Mouse (Mus musculus): ENCODE data around the gene Rnf10. TPM values are rescaled to one million over a fixed set of nuclear protein-coding genes. Genes with fewer than 3 reads are reported as not detected.

Rnf10 gene
- polyA plus RNA-seq, 1 experiment from 2014 or later = 175 TPM

DNA sequence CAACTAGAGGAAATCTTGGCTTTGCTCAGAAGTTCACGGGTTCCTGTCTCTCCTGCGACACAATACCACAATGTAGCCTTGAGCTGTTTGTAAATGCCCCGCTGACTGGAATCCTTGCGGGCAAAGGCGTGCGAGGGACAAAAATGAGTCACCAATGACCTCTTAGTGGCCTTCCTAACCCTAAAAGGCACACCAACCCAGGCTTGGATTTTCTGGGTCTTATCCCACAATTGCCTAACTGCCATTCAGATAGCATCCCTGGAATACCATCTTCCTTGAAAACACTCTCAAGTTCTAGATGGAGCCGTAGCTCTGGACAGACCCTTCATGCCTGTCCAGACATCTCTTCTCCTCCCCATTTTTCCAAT, 79.9 kb downstream of the Rnf10 start:
- ATAC-seq (ENCODE audit: insufficient number of reproducible peaks, low FRiP score) = no peak
- Histone ChIP-seq H3K4me2 (peak overlapping the region; percentile 99), H3K27me3 (replicated peaks) (peaks cover 81% of the 10 kb centered on the region), H3K9ac (no peak overlapping the region), H3K36me3 (no peaks in the 10 kb centered on the region), H3K4me1 (replicated peaks) (peaks cover 25% of the 10 kb centered on the region), H3K9me3 (replicated peaks) (no peaks in the 10 kb centered on the region), H3K27ac (ENCODE audit: poor library complexity, severe bottlenecking) (no peak overlapping the region), H3K4me3 (peak overlapping the region; percentile 57)
- 16% methylated on average over 7 of the region's 7 CpGs for WGBS

DNA sequence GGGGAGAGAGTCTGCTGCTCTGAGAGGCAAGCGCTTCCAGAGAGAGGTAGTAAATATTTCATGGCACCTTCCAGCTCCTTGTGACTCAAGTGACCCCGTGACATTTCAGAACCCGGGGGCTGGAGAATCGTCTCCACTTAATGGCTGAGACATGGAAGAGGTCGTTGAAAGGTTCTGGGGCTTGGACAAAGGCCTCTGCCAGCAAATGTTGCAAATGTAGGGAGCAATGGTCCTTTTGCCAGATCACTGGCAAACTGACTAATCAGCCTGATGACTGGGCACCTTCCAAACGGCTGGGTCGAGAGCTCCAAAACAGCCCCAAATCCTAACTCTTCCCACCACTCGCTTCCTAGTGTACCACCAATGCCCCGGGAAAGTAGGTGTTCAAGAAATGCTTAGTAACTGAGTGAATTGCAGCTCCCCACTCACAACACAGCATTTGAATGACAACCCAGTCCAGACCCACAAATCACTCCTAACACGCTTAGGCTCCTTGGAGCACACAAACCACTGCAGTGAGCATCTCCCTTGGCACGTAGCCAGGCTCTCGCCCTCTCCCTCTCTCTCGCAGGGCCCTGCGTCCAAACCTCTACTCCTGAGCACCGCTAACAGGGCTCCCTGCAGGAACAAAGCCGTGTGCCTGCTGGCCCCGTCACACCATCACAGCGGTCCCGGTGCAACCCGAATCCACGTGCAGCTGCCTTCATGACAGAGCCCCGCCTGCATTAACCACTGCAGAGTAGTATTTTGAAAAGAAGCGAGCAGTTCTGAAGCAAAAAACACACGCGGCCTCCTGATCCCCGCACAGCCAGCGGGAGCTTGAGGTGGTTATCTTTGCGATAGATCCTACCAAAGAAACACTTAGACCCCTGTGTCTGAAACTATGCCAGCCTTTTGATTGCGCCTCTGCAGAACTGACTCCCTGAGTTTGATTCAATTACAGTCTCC, 80.5 kb downstream of the Rnf10 start:
- 11% methylated on average over 29 of the region's 29 CpGs for WGBS

More for the DNA sequence above, 80.5 kb downstream of the Rnf10 start:
- ATAC-seq (ENCODE audit: insufficient number of reproducible peaks, low FRiP score) = no peak
- Histone ChIP-seq H3K4me2 (peak overlapping the region; percentile 4; the same call in 1 of the 2 replicates), H3K4me3 (no peak overlapping the region), H3K9ac (no peak overlapping the region), H3K4me1 (replicated peaks) (peaks cover 30% of the 10 kb centered on the region), H3K9me3 (replicated peaks) (no peaks in the 10 kb centered on the region), H3K27ac (ENCODE audit: poor library complexity, severe bottlenecking) (no peak overlapping the region), H3K36me3 (no peaks in the 10 kb centered on the region), H3K27me3 (replicated peaks) (peaks cover 80% of the 10 kb centered on the region)

Other genes starting within 250 kb of the Rnf10 start
- gene Gm10401, start 174.6 kb downstream of the Rnf10 start, polyA plus RNA-seq (2016; fragmentation: Nextera tagmentation; extraction: Ambion mirVana) = 14.1 and 15.7 TPM in 2 replicates
- 114 and 123 TPM in 2 replicates for gene Acads, start 153.6 kb downstream of the Rnf10 start, polyA plus RNA-seq (2016; fragmentation: Nextera tagmentation; extraction: Ambion mirVana)
- 22.8 and 23.2 TPM in 2 replicates for gene Unc119b, start 137.9 kb downstream of the Rnf10 start, polyA plus RNA-seq (2016; fragmentation: Nextera tagmentation; extraction: Ambion mirVana)
- 103 and 105 TPM in 2 replicates for gene Mlec, start 114.7 kb downstream of the Rnf10 start, polyA plus RNA-seq (2016; fragmentation: Nextera tagmentation; extraction: Ambion mirVana)
- 0.34 and 0.54 TPM in 2 replicates for gene Cabp1, start 78.5 kb downstream of the Rnf10 start, polyA plus RNA-seq (2016; fragmentation: Nextera tagmentation; extraction: Ambion mirVana)
- 63.2 and 68.6 TPM in 2 replicates for gene Pop5, start 37.1 kb downstream of the Rnf10 start, polyA plus RNA-seq (2016; fragmentation: Nextera tagmentation; extraction: Ambion mirVana)
- 76.0 and 79.9 TPM in 2 replicates for gene Coq5, start 6.8 kb upstream of the Rnf10 start, polyA plus RNA-seq (2016; fragmentation: Nextera tagmentation; extraction: Ambion mirVana)
- gene Dynll1, start 28.1 kb upstream of the Rnf10 start, polyA plus RNA-seq (2016; fragmentation: Nextera tagmentation; extraction: Ambion mirVana) = 1,319 and 1,320 TPM in 2 replicates
- 147 and 160 TPM in 2 replicates for gene Srsf9, start 54.3 kb upstream of the Rnf10 start, polyA plus RNA-seq (2016; fragmentation: Nextera tagmentation; extraction: Ambion mirVana)
- gene Gatc, start 68.3 kb upstream of the Rnf10 start, polyA plus RNA-seq (2016; fragmentation: Nextera tagmentation; extraction: Ambion mirVana) = 24.2 and 26.1 TPM in 2 replicates
- gene Triap1, start 68.3 kb upstream of the Rnf10 start, polyA plus RNA-seq (2016; fragmentation: Nextera tagmentation; extraction: Ambion mirVana) = 38.1 and 38.8 TPM in 2 replicates
- gene Cox6a1, start 76.1 kb upstream of the Rnf10 start, polyA plus RNA-seq (2016; fragmentation: Nextera tagmentation; extraction: Ambion mirVana) = 1,284 and 1,325 TPM in 2 replicates
- 6.7 and 6.8 TPM in 2 replicates for gene Msi1, start 156.7 kb upstream of the Rnf10 start, polyA plus RNA-seq (2016; fragmentation: Nextera tagmentation; extraction: Ambion mirVana)
- gene Pla2g1b, start 193.4 kb upstream of the Rnf10 start, polyA plus RNA-seq (2016; fragmentation: Nextera tagmentation; extraction: Ambion mirVana) = 0.72 and 1.3 TPM in 2 replicates
- 14.7 and 18.0 TPM in 2 replicates for gene Sirt4, start 211.8 kb upstream of the Rnf10 start, polyA plus RNA-seq (2016; fragmentation: Nextera tagmentation; extraction: Ambion mirVana)
- 41.1 and 41.7 TPM in 2 replicates for gene Pxn, start 233.8 kb upstream of the Rnf10 start, polyA plus RNA-seq (2016; fragmentation: Nextera tagmentation; extraction: Ambion mirVana)